Mouse (Mus musculus): ENCODE results near the gene Gcnt7. TPM values are rescaled to one million over a fixed set of nuclear protein-coding genes. Genes with fewer than 3 reads are reported as not detected.

Gene Gcnt7
- total RNA-seq (2021) = not detected
- long read RNA-seq, experiment 1, partial matches to known transcripts = 0 of 5 reads
- long read RNA-seq, experiment 1, other reads (novel, unspliced or antisense) = 5 of 5 reads
- long read RNA-seq, experiment 2, partial matches to known transcripts = 0 of 1 reads
- long read RNA-seq, experiment 2, other reads (novel, unspliced or antisense) = 1 of 1 reads

DNA sequence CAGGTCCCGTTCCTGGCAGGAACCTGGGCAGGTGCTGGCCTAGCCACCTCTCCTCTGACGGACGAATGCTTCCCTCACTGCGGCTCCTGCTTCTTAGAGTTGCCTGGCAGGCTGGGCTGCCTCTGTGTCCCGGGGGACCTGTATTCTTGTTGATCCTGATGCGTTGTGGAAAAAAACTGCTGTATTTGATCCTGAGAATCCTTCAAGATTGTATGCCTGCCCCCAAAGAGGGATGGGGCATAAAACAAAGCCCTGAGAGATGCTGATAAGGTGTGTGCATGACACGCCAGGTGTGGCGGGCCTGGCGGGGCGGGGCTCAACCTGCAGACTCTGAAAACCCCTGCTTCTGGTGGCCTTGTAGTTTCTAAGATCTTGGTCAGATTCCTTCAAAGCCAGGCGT, at the start of gene Gcnt7:
Gene Gcnt7, minus strand, starts transcription at position 101 of the 400 bp plus-strand sequence.
- H3K27ac ChIP-seq = no peak within 1 kb of the TSS
- intact Hi-C loops (cut with DNase I) = no loop called here
- H3K4me3 ChIP-seq = no peak within 1 kb of the TSS
- no peak for TF ChIP-seq CTCF (IDR thresholded peaks at IDR 0.05)
- no peak for DNase-seq

- Histone ChIP-seq H3K27ac (no peak overlapping the region), H3K4me3 (no peak overlapping the region)
- TF ChIP-seq CTCF (IDR thresholded peaks at IDR 0.05) = no peak
- DNase-seq = no peak
- intact Hi-C loops (cut with DNase I) = no loop called here
Measured at GRCm38 (mm10) chr2:172506121-172506520, 47.7 kb upstream of the Gcnt7 start.

GRCm38 (mm10) chr2:172502168-172502567, 43.8 kb upstream of the Gcnt7 start:
- intact Hi-C loops (cut with DNase I) = no loop called here
- no peak overlapping the region for H3K4me3 ChIP-seq
- DNase-seq = no peak
- H3K27ac ChIP-seq = no peak overlapping the region
- no peak for TF ChIP-seq CTCF (IDR thresholded peaks at IDR 0.05)

GRCm38 (mm10) chr2:172501341-172501740, 42.9 kb upstream of the Gcnt7 start:
- H3K4me3 ChIP-seq = no peak overlapping the region
- intact Hi-C loops (cut with DNase I) = loop anchor here (2.0 kb wide), 2 partner anchors 25 to 281 kb away; no protein-coding TSS in a partner anchor
- TF ChIP-seq CTCF (IDR thresholded peaks at IDR 0.05) = peak; percentile 75
- peak; percentile 20 for DNase-seq
- no peak overlapping the region for H3K27ac ChIP-seq

DNA sequence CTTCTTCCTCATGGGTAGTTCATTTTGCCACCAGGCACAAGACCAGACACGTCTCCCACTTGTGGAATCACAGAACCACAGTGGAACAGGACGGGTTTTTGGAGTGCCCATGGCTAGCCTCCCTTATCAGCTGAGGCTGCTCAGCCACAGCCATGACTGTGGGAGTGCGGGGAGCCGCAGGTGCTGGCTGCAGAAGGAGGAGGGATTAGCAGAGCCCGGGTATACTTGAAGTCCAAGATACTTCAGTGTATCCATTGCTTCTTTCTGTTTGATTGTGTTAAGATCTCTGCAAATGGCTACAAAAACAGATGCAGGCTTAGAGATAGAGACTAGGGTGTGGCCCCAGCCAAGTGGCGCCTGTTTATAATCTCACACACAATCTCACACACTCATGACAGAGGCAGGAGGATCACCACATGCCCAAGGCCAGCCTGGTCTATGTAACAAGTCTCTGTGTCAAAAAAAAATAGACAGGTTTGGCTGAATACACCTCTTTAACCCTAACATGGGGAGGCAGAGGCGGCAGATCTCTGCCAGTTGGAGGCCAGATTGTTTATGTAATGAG, 42.4 kb upstream of the Gcnt7 start:
- no peak for TF ChIP-seq CTCF (IDR thresholded peaks at IDR 0.05)
- no peak for DNase-seq
- intact Hi-C loops (cut with DNase I) = loop anchor here (2.0 kb wide), 2 partner anchors 24 to 280 kb away; no protein-coding TSS in a partner anchor
- Histone ChIP-seq H3K27ac (no peak overlapping the region), H3K4me3 (no peak overlapping the region)

- no peak overlapping the region for H3K4me3 ChIP-seq
- DNase-seq = no peak
- intact Hi-C loops (cut with DNase I) = no loop called here
- H3K27ac ChIP-seq = no peak overlapping the region
- no peak for TF ChIP-seq CTCF (IDR thresholded peaks at IDR 0.05)
Measured at GRCm38 (mm10) chr2:172498823-172499222, 40.4 kb upstream of the Gcnt7 start.

DNA sequence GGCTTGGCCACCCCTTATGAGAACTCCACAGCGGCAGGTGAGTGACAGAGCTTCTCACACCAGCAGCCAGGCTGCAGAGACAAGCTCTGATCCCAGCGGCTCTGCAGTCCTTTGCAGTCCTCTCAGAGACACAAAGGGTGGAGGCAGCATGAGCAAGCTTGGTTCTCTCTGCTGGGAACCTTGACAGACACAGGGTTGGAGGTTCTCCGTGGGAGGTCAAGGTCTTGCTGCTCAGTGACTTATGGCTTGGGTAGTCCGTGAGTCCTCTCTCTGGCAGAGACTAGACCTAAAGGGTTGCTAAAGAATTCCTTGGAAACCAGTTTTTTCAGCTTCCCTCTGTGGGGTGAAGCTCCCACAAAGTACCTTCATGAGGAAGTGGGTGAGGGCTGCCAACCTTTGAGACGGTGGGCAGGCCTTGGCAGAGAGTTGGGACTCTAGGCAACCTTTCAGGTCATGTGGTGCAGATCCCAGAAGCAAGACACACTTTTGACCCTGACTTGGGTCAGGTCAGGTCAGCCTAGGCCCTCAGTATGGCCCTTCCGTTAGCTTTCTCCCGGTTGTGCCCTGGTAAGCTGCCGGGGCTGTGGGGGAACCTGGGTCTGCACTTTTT, 38.4 kb upstream of the Gcnt7 start:
- intact Hi-C loops (cut with DNase I) = no loop called here

GRCm38 (mm10) chr2:172484696-172485370, 26.4 kb upstream of the Gcnt7 start:
- no peak for DNase-seq
- intact Hi-C loops (cut with DNase I) = no loop called here

More for the DNA sequence above, 38.4 kb upstream of the Gcnt7 start:
- no peak for TF ChIP-seq CTCF (IDR thresholded peaks at IDR 0.05)
- Histone ChIP-seq H3K27ac (no peak overlapping the region), H3K4me3 (no peak overlapping the region)
- no peak for DNase-seq

GRCm38 (mm10) chr2:172483766-172484413, 25.5 kb upstream of the Gcnt7 start:
- H3K27ac ChIP-seq = no peak overlapping the region
- intact Hi-C loops (cut with DNase I) = no loop called here
- no peak for TF ChIP-seq CTCF (IDR thresholded peaks at IDR 0.05)

More at GRCm38 (mm10) chr2:172484696-172485370, 26.4 kb upstream of the Gcnt7 start:
- Histone ChIP-seq H3K4me3 (no peak overlapping the region), H3K27ac (no peak overlapping the region)
- TF ChIP-seq CTCF (IDR thresholded peaks at IDR 0.05) = no peak

GRCm38 (mm10) chr2:172481654-172482385, 23.4 kb upstream of the Gcnt7 start:
- H3K27ac ChIP-seq = no peak overlapping the region
- DNase-seq = no peak
- intact Hi-C loops (cut with DNase I) = no loop called here
- TF ChIP-seq CTCF (IDR thresholded peaks at IDR 0.05) = no peak
- no peak overlapping the region for H3K4me3 ChIP-seq

More at GRCm38 (mm10) chr2:172483766-172484413, 25.5 kb upstream of the Gcnt7 start:
- H3K4me3 ChIP-seq = no peak overlapping the region
- no peak for DNase-seq

DNA sequence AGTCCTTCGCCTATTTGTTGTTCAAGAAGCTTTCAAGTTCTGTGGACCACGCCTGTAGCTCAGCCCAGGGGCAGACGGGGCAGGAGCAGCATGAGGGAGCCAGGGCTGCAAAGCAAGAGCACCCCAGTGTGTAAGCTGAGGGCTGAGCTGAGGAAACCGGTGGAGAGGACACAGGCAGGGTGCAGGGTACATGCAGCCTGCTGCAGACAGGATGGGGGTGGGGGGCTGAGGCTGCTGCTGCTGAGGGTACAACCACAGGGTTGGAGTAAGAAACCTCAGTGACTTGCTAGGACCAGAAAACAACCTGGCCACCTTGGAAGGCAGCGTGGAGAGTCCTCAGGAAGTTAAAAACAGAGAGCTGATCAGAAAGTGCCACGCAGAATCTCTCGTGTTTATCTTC, 21.9 kb upstream of the Gcnt7 start:
- intact Hi-C loops (cut with DNase I) = no loop called here
- no peak for TF ChIP-seq CTCF (IDR thresholded peaks at IDR 0.05)

DNA sequence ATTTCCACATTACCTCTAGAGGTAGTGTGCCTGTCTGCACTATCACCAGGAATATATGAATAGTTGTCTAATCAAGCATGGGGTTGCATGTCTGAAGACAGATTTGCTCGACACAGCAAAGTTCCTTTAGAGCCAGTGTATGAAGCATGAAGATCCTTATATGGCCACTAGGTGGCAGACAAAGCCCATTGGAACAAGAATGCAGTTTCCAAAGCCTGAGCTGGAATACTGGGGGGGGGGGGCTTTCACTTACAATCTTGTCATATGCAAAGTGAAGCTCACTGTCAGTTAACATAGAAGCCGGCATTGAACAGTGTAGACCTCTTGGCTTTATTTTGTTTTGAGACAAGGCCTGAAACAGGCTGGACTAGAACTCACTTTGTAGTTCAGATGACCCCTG, 19.5 kb upstream of the Gcnt7 start:
- H3K4me3 ChIP-seq = peak overlapping the region; percentile 67
- peak; percentile 78 for TF ChIP-seq CTCF (IDR thresholded peaks at IDR 0.05)
- H3K27ac ChIP-seq = peak overlapping the region; percentile 91
- DNase-seq = no peak
- intact Hi-C loops (cut with DNase I) = loop anchor here (1.0 to 10.0 kb wide), 3 partner anchors 23 to 607 kb away; no protein-coding TSS in a partner anchor

More for the DNA sequence above, 21.9 kb upstream of the Gcnt7 start:
- no peak for DNase-seq
- Histone ChIP-seq H3K27ac (no peak overlapping the region), H3K4me3 (no peak overlapping the region)
